Mouse (Mus musculus) midbrain, embryonic 12.5 days (tissue): ENCODE results near the gene Slc16a14. TPM values are rescaled to one million over a fixed set of nuclear protein-coding genes. Genes with fewer than 3 reads are reported as not detected.
A peak's percentile ranks its signal among the peaks of the same experiment; 100 is the strongest.
"Not testable (repeated sequence)": the region's sequence is repeated elsewhere in the genome, so short reads cannot be mapped to it uniquely, and the experiment has no call there.

Experiments used
- ATAC-seq: fragments of 200-750 bp; cut with Nextera tagmentation; 2 replicates; pipeline ENCODE4 v1.8.0; 2017; ENCODE audit warnings: low read depth, moderate TSS enrichment, moderate library complexity; ENCODE audit not compliant: low FRiP score
- H3K27ac ChIP-seq: fragments of 300-500 bp; sonication (generic); replicated peaks from 2 replicates; pipeline ENCODE4 v1.5.1; 2016; ENCODE audit warnings: mild to moderate bottlenecking
- H3K27me3 ChIP-seq: fragments of 300-500 bp; sonication (generic); 2 replicates; pipeline ENCODE4 v1.6.1; 2016; ENCODE audit warnings: mild to moderate bottlenecking
- H3K36me3 ChIP-seq: fragments of 300-500 bp; sonication (generic); 2 replicates; pipeline ENCODE4 v1.6.1; 2016
- H3K4me1 ChIP-seq: fragments of 300-500 bp; sonication (generic); 2 replicates; pipeline ENCODE4 v1.6.1; 2016
- H3K4me2 ChIP-seq: fragments of 300-500 bp; sonication (generic); replicated peaks from 2 replicates; pipeline ENCODE4 v1.6.1; 2016; ENCODE audit warnings: mild to moderate bottlenecking, moderate library complexity
- H3K4me3 ChIP-seq: fragments of 300-500 bp; sonication (generic); 2 replicates; pipeline ENCODE4 v1.5.1; 2016; ENCODE audit warnings: mild to moderate bottlenecking
- H3K9ac ChIP-seq: fragments of 300-500 bp; sonication (generic); replicated peaks from 2 replicates; pipeline ENCODE4 v1.6.1; 2016; ENCODE audit warnings: mild to moderate bottlenecking, moderate library complexity
- H3K9me3 ChIP-seq: fragments of 300-500 bp; sonication (generic); 2 replicates; pipeline ENCODE4 v1.6.1; 2016; ENCODE audit warnings: mild to moderate bottlenecking
- WGBS: fragments of 180-500 bp; shearing (Covaris S2); methylation state at CpG from one replicate; pipeline ENCODE4 v1.1.7; 2016; 5-methylcytosine and 5-hydroxymethylcytosine counted together
- polyA plus RNA-seq: library from polyadenylated mRNA; unstranded; fragments of >200 nt; fragmentation: Nextera tagmentation; extraction: Ambion mirVana; gene quantifications from 2 replicates; pipeline ENCODE4 v1.2.1, GENCODE M21; 2016

Slc16a14 gene
- polyA plus RNA-seq: 12.3 and 15.4 TPM in 2 replicates

- under 1% methylated on average over 55 of the region's 59 CpGs for WGBS
- Histone ChIP-seq H3K9ac (peak within 1 kb of the TSS; percentile 85), H3K4me3 (peak within 1 kb of the TSS; percentile 69), H3K36me3 (no peaks in the 10 kb centered on the region), H3K4me2 (peak within 1 kb of the TSS; percentile 61), H3K27ac (peak within 1 kb of the TSS; percentile 91), H3K9me3 (no peaks in the 10 kb centered on the region), H3K4me1 (peaks cover 6% of the 10 kb centered on the region; the same call in 1 of the 2 replicates), H3K27me3 (no peaks in the 10 kb centered on the region)
- ATAC-seq: peak; percentile 86
Measured at GRCm38 (mm10) chr1:84934503-84935333, at the start of gene Slc16a14. TSS of gene Slc16a14 (minus strand) at chr1:84935134.

GRCm38 (mm10) chr1:84961779-84962178, 26.8 kb upstream of the Slc16a14 start:
- not testable (repeated sequence) for H3K27me3 ChIP-seq, H3K4me1 ChIP-seq, H3K9ac ChIP-seq, H3K9me3 ChIP-seq, H3K36me3 ChIP-seq
- 3% methylated on average over 12 of the region's 12 CpGs for WGBS
- Histone ChIP-seq H3K27ac (peak overlapping the region; percentile 70), H3K4me2 (peak overlapping the region; percentile 35), H3K4me3 (peak overlapping the region; percentile 25)
- ATAC-seq: peak; percentile 85

GRCm38 (mm10) chr1:84957713-84958112, 22.8 kb upstream of the Slc16a14 start:
- H3K27me3 ChIP-seq, H3K36me3 ChIP-seq, H3K9me3 ChIP-seq, H3K4me2 ChIP-seq, H3K27ac ChIP-seq, H3K4me3 ChIP-seq, ATAC-seq, H3K4me1 ChIP-seq, H3K9ac ChIP-seq: not testable (repeated sequence)
- WGBS: 80% methylated on average over 4 of the region's 4 CpGs

- not testable (repeated sequence) for H3K9ac ChIP-seq, H3K36me3 ChIP-seq, H3K4me2 ChIP-seq, ATAC-seq, H3K27ac ChIP-seq, H3K9me3 ChIP-seq, H3K4me3 ChIP-seq, H3K27me3 ChIP-seq, H3K4me1 ChIP-seq
- WGBS: 93% methylated on average over 3 of the region's 3 CpGs
Measured at GRCm38 (mm10) chr1:84956771-84957170, 21.8 kb upstream of the Slc16a14 start.

- WGBS: 87% methylated on average over 10 of the region's 10 CpGs
- Histone ChIP-seq H3K36me3 (no peaks in the 10 kb centered on the region), H3K4me3 (no peak overlapping the region), H3K4me2 (no peak overlapping the region), H3K27ac (no peak overlapping the region), H3K27me3 (no peaks in the 10 kb centered on the region), H3K9me3 (peaks cover 7% of the 10 kb centered on the region), H3K4me1 (no peaks in the 10 kb centered on the region), H3K9ac (no peak overlapping the region)
- ATAC-seq: no peak
Measured at GRCm38 (mm10) chr1:84952456-84953181, 17.7 kb upstream of the Slc16a14 start.

GRCm38 (mm10) chr1:84951566-84951965, 16.6 kb upstream of the Slc16a14 start:
- Histone ChIP-seq H3K27me3 (no peaks in the 10 kb centered on the region), H3K9ac (no peak overlapping the region), H3K4me1 (no peaks in the 10 kb centered on the region), H3K4me3 (no peak overlapping the region), H3K27ac (no peak overlapping the region), H3K4me2 (no peak overlapping the region), H3K9me3 (peaks cover 3% of the 10 kb centered on the region), H3K36me3 (no peaks in the 10 kb centered on the region)
- 94% methylated on average over 3 of the region's 3 CpGs for WGBS
- ATAC-seq: no peak

GRCm38 (mm10) chr1:84947390-84947789, 12.5 kb upstream of the Slc16a14 start:
- Histone ChIP-seq H3K27me3 (no peaks in the 10 kb centered on the region), H3K4me3 (no peak overlapping the region), H3K9ac (no peak overlapping the region), H3K36me3 (no peaks in the 10 kb centered on the region), H3K27ac (no peak overlapping the region), H3K4me2 (no peak overlapping the region), H3K4me1 (no peaks in the 10 kb centered on the region), H3K9me3 (no peaks in the 10 kb centered on the region)
- no peak for ATAC-seq
- 72% methylated on average over 2 of the region's 2 CpGs for WGBS

- Histone ChIP-seq H3K4me1 (no peaks in the 10 kb centered on the region), H3K36me3 (no peaks in the 10 kb centered on the region), H3K4me3 (no peak overlapping the region), H3K27me3 (no peaks in the 10 kb centered on the region), H3K9ac (no peak overlapping the region), H3K4me2 (no peak overlapping the region), H3K9me3 (no peaks in the 10 kb centered on the region), H3K27ac (no peak overlapping the region)
- no peak for ATAC-seq
- 96% methylated on average over 3 of the region's 3 CpGs for WGBS
Measured at GRCm38 (mm10) chr1:84945950-84946349, 11.0 kb upstream of the Slc16a14 start.

- Histone ChIP-seq H3K9me3 (no peaks in the 10 kb centered on the region), H3K4me3 (no peak overlapping the region), H3K27me3 (no peaks in the 10 kb centered on the region), H3K4me1 (no peaks in the 10 kb centered on the region), H3K4me2 (no peak overlapping the region), H3K36me3 (no peaks in the 10 kb centered on the region), H3K9ac (no peak overlapping the region), H3K27ac (no peak overlapping the region)
- no peak for ATAC-seq
- 97% methylated on average over 4 of the region's 4 CpGs for WGBS
Measured at GRCm38 (mm10) chr1:84943549-84943948, 8.6 kb upstream of the Slc16a14 start.

GRCm38 (mm10) chr1:84942666-84943065, 7.7 kb upstream of the Slc16a14 start:
- Histone ChIP-seq H3K36me3 (no peaks in the 10 kb centered on the region), H3K9ac (no peak overlapping the region), H3K27me3 (no peaks in the 10 kb centered on the region), H3K9me3 (no peaks in the 10 kb centered on the region), H3K4me3 (no peak overlapping the region), H3K4me2 (no peak overlapping the region), H3K4me1 (no peaks in the 10 kb centered on the region), H3K27ac (no peak overlapping the region)
- ATAC-seq: no peak

GRCm38 (mm10) chr1:84940322-84940721, 5.4 kb upstream of the Slc16a14 start:
- Histone ChIP-seq H3K9ac (no peak overlapping the region), H3K4me3 (no peak overlapping the region), H3K4me1 (no peaks in the 10 kb centered on the region), H3K27me3 (no peaks in the 10 kb centered on the region), H3K36me3 (no peaks in the 10 kb centered on the region), H3K4me2 (no peak overlapping the region), H3K9me3 (no peaks in the 10 kb centered on the region), H3K27ac (no peak overlapping the region)
- WGBS: 83% methylated on average over 2 of the region's 2 CpGs
- no peak for ATAC-seq

- no peak for ATAC-seq
- no peak overlapping the region for H3K9ac ChIP-seq
- H3K4me1 ChIP-seq: no peaks in the 10 kb centered on the region
- H3K36me3 ChIP-seq: no peaks in the 10 kb centered on the region
- no peaks in the 10 kb centered on the region for H3K9me3 ChIP-seq
- H3K4me2 ChIP-seq: no peak overlapping the region
- H3K4me3 ChIP-seq: no peak overlapping the region
- H3K27ac ChIP-seq: no peak overlapping the region
- no peaks in the 10 kb centered on the region for H3K27me3 ChIP-seq
- WGBS: 88% methylated on average over 4 of the region's 4 CpGs
Measured at GRCm38 (mm10) chr1:84939466-84939865, 4.5 kb upstream of the Slc16a14 start.
